Mouse (Mus musculus) testis, postnatal 10 days (tissue): ENCODE results near the gene Prkce.
A peak's percentile ranks its signal among the peaks of the same experiment; 100 is the strongest.

Source experiments
- DNase-seq: peaks from one replicate; pipeline ENCODE4 v3.0.0; 2021; ENCODE audit warnings: low spot score

Gene Prkce

DNA sequence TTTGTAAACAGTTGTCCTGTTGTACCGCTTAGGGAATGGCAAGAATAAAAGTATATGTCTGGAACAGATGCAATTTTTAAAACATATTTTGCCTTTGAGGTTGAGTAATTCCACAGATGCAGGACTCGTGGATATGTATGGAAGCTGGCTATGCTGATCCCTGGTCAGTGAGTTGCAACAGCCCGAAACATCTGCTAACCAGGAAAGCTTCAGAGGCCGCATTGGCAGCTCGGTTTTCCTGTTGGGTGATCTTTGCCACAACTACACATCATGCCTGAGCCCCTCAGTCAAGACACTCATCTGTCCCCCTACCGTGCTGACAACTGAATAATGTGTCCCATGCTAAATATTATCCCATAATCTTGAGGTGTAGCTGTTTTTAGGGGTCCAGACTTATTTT, 404.6 kb downstream of the Prkce start:
- DNase-seq = no peak

DNA sequence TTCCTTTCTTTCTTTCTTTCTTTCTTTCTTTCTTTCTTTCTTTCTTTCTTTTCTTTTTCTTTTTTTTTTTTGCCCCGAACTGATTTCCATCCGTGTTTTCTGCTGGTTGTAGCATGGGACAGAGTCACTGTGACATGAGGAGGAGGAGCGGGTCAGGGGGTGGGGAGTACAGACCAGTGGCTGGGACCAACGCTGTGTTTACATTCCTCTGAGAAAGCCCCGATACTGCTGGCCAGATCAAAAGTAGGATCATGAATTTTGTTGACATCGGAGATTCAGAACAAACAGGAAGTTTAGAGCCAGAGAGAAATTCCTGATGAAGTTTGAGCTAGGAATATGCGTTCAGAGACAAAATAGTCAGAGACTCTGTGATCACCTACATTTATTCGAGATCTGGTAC, 405.0 kb downstream of the Prkce start:
- no peak for DNase-seq

DNA sequence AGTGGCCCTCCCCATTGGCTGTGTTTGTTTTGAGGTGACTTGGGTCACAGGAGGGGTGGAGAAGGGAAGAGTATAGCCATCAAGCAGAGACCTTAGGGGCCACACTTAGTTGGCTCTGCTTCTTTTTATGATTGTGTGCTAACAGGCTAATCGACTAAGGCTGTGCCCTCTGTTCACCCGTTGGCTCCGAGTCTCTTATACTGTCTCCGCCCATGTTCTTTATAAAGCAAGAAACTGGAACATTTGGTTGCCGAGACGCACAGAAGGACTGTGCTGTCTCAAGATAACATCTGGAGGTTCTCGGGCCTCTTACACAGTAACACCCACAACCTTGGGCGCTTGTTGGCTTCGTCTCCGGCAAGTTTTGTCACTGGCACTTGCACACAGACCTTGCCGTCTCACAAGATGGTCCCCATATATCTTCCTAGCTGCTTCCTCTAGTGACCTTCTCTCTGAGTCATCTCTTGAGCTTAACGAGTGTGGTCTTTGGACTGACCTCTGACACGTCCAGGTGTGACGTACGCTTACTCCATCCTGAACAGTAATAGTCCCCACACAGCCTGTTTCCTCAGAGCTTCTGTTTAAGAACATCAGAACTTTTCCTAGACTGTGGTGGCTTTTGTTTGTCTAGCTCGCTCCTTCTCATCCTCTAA, 406.1 kb downstream of the Prkce start:
- DNase-seq = no peak

DNA sequence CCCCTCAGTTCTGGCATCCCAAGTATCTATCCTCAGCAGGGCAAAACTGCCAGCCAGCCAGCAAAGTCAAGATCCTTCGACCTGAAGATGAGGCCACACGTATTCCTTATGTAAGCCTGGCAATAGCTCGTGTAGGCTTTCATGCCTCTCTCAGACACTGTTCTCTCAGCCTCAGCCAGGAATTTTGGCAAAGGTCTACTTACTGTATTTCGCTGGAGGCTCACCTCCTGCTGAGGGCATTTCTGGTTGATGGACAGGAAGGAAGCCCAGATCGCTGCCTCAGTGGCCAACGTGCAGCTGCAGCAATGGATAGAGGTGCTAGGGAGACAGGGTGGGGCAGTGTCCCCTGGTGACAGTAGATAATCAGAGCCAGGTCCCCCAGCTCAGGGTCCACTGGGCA, 413.1 kb downstream of the Prkce start:
- no peak for DNase-seq

DNA sequence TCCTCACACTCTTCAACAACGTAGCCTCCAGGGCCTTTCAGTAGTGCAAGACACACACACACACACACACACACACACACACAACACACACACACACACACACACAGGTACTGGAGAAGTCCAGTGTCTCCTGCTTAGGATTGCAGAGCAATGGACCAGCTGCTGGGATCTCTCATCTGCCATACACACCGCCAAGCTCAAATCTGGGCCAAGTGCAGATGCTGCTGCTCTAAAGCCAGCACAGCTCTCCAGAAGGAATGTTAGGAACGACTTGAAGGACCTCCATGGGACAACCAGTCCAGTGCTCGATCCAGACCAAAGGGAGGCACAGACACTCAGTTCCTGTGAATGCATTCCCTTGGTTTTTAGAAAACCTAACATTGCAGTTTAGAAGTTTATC, 414.8 kb downstream of the Prkce start:
- DNase-seq = peak; percentile 59

DNA sequence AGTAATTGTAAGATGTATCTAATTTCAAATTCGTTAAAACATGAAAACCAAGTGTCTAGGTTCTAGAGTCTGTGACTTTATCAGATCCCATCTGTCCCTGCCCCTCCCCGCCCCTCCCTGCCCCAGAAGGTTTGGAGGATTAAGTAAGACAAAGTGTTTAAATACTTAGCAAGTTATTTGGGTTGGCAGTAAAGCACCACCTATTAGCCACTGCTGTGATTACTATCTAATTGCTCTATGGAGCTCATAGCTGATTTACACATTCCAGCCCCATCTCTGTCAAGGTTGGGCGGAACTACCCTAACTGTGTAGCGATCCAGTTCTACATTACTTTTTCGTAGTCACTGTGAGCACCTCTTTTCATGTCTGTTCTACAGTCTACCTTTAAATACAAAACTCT, 418.9 kb downstream of the Prkce start:
- no peak for DNase-seq

DNA sequence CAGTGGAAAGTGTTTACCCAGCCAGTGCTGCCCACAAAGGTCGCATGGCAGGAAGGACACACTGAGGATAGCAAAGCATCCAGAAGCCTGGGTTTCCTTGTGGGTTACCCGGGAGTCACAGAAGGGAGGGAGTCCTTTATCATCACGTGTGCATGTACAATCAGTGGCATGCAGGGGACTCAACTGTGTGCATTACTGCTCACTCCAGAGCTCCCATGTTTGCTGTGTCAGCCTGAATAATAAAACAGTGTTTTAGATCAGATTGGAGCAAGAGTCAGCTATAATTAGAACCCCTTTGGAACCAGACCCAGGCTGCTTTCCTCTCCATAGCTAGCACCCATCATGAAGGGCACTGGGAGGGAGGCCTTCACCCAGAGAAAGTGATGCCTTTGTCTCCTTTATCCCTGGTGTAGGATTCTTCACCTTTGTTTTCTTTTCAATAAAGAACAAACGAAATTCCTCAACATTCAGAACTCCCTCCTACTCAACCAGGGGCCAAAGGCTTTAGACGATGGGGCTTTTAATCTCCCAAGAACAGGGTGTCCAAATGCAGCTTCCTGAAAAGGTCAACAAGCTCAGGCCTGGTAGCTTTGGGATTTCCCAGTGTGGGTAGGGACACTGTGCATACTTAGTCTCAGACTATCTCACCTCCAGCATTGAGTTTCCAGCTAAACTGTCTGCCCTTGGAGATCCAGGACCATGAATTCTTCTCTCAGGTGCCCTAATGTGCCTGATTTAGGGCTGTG, 421.3 kb downstream of the Prkce start:
- DNase-seq = no peak

DNA sequence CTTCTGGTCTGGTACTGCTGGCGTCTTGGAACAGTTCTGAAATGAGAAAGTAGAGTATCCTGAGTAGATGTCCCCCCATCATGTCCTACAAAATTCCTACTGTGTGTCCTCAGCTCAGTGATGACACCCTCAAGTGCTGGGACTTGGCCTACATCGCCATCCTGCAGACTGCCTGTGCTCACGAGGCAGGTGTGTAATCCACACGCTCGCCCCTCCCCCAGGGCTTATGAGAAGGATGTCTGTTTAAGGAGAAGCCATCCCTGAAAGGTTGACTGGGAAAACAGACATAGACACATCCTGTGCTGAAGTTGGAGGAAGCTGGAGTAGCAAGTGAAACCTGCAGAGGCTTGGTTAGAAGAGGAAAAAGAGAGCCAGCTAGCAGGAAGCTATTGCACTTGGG, 422.1 kb downstream of the Prkce start:
- DNase-seq = no peak

DNA sequence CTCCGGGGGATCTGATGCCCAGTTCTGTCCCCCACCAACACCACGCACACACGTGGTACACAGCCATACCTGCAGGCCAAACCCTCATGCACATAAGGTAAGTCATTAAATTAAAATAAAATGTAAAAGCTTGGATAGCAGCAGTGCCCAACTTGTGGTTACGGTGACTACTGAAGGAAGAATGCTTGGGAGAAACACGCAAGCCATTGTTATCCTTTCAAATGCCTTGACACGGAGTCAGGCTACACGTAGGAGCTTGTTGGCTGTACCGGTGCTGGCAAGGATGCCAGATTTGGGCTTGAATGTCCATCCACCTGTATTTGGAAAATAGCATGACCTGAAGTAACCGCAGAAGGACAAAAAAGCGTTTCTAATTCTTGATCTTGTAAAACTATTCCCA, 423.7 kb downstream of the Prkce start:
- DNase-seq = no peak

DNA sequence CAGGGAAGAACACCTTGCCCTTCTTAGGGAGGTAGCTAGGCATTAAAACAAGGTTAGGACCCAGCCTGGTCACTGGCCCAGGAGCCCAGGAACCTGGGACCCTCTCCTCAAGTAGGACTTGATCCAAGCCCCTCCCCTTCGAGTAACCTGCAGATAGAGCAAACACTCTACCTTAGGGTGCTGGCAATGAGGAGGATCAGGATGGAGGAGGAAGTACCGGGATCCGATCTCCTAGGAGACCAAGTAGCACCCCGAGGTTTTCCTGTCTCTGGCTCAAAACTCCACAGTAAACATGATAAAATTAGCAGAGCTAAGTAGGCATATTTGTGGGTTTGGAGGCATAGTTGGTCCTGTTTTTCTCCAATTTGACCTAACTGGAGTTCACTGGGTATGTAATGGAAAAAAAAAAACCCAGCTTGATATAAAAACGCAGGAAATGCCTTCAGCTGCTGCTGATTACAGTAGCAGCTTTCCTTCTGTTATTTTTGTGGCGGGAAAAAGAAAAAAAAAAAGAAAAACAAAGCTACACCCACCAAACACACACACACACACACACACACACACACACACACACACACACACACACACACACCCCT, 425.5 kb downstream of the Prkce start:
- DNase-seq = no peak

DNA sequence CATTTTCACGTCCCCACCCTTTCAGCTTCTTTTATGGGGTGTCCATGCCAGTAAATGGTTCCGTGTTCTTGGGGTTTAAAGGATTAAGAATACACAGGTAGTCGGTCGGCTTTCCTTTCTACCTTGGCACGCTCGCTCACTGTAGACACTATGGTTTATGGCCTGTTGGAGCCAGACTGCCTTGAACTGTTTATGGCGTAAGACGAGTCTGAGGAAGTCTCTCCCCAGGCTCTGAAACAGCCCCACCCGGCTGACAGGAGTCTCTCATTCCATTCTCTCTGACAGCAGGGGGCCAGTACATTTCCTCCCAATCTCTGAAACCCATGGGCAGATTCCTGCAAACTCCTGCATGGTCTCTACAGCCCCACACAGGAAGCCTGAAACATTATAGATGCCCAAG, 427.9 kb downstream of the Prkce start:
- DNase-seq = no peak

DNA sequence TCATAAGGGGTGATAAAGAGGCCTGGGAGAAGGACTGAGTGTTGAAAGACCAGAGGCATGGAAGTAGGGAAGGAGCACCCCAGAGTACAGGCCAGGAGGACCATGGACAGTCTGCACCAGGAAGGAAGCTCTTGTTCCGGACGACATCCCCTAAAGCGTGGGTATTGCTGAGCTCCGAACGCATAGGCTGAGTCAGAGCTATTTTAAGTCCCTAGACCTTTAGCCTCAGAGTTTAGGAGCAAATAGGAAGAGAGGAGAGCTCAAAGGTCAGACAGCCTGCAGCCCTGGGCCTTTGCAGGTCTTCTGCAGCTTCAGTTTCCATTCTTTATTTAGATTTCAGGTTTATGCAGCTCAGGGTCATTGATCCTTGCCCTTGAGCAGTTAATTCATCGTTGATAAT, 433.5 kb downstream of the Prkce start:
- no peak for DNase-seq

DNA sequence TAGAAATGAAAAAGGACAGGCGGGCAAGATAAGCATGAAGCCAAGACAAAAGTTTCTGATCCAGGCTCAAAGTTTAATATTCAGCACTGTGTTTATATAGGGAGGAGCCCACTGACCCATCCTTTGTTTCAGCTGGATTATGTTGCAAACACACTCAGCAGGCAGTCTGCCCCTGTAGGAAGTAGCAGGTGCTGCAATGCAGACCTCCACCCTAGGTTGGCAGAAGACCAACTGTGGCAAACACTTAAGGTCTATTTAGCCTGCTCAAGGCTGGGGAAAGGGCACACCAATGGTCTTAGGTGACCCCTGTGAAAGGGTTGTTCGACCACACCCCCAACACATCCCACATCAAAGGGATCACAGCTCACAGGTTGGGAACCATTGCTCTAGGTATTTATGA, 434.3 kb downstream of the Prkce start:
- no peak for DNase-seq

DNA sequence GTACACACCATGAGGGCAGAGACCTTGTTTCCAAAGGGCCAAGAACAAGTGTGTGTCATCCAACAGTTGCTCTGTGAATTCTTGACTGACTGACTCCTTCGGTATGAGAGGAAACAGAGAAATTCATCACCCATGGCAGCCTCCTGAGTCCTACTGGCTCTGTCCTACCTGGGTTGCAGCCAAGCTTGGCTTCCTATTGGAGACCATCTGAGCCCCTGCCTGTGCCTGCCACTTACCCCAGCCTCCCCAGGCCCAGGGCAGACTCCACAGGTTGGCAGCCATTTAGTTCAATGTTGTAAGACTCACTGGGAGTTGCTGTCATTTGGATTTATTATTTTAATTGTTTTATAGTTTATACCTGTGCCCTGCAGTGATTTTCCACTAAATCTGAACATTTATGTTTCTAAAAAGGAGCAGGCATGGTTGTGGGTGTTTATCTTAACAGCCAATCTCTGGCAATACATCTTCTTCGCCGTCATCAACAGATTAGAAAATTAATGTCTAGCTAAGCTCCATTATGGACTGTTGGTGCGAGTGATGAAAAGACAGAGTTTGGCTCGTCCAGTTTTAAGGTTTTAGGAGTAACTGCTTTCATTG, 436.4 kb downstream of the Prkce start:
- DNase-seq = no peak

DNA sequence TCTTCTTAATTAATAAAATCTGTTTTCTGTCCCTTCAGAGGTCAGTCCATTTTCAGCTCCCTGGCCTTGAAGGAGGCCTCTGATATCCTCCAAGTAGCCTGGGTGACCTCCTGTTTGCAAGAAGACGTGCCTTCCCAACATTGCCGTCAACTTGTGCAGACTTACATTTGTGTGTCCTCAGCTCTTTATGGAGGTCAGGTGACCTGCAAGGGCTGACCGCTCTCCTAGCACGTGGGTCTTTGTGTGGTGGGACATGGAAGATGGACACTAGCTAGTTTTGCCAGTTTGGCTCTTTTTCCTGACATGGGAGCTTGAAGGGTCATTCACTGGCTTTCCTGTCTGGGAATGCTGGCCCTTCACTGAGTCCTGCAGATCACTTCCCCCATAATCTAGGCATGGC, 440.4 kb downstream of the Prkce start:
- DNase-seq = no peak

DNA sequence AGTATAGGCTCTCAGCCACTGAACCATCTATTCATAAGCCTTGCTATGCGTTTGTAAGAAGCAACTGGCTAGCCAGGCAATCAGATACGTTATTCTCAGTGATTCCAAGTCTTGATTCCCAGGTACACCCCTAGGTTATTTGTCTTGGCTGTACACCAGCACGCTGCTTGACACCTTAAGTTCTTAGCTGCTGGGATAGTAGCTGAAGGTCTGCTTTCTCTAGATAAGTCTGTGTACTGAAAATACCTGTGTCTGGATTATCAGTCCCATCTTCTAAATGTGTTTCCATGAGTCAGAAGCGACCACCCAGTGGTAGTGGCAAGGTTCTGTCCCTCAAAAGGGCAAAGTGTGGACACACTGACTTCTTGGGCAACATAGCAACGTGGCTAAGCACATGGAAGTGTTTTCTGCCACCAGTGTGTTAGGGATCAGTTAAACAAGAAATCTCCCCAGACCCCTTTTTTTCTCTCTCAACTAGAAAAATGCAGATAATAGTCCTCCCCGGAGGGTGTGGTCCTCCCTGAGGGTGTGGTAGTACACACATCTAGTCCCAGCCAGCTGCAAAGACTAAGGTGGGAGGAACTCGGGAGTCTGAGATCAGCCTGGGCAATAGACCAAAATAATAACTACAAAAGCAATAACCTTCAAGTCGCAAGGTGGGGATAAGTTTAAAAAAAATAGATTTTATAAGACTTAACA, 442.8 kb downstream of the Prkce start:
- DNase-seq = no peak

DNA sequence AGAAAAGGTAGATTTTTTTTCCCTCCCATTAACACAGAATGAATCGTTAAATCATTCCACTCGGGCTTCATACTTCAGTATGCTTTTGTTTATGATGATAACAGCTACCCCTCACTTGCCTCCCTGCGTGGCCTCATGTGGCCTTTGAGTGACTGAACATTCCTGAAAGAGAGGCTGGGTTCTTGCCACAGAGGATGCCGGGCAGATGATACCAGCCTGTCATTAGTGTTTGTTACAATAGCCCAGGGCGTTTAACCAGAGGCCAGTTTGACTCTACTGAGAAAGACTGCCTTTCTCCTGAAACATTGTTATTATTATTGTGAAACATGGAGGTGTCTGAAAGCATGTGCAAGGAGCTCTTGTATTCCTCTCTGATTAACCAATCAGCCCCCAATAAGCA, 444.2 kb downstream of the Prkce start:
- no peak for DNase-seq

DNA sequence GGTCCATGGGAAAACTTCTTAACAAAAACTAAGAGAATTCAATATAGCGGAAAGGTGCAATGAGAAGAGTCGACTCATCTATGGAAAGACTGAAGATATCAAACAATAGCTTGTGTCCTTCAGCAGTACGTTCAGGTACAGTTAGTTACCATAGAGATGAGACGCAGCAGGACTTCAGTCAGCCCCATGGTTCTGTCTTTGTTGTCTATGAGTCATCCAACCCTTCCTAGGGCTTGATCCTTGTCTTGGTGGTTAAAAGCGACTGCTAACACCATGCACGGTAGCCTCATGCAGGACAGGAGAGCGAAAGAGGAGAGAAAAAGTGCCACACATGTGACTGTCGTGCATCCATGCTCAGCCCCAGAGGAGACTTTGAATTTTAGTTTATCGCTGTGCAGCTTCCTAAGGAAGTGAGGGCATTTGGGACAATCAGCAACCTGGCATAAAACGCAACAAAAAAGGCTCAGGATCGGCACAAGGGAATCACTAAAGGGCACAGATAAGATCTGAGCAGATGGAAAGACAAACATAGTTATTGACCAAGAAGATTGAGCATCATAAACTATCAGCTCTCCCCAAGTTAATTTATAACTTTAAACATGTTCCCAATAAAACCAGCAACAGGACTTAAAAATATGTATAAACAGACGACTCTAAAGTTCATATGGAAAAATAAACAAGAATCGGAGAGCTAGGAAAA, 448.2 kb downstream of the Prkce start:
- DNase-seq = no peak

DNA sequence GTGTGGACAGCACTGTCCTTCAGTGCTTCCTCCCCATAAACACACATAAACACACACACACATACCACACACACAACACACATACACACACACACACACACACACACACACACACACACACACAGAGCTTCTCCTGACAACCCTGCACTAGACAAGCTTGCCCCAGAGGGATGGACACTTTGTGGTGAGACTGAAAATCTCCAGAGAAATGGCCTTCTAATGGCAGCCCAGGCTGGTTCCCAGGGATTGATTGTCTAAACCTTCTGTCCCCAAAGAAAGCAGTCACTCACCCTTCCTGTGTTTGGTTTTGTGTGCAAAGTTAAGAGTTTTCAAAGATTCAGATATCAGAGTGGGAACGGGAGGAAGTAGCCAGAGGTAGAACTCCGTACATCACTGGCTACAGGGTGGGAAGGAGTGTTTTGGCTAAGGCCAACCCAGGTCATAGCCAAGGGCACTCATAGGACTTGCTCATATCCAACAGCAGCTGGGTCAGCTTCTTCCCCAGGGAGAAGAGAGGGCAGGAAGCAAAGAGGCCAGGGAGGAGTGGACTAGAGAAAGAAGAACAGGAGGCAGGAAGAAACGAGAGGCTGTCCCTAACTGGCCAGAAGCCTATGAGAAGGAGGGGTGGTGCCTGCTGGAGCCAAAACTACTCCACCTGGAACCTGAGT, 450.1 kb downstream of the Prkce start:
- no peak for DNase-seq

DNA sequence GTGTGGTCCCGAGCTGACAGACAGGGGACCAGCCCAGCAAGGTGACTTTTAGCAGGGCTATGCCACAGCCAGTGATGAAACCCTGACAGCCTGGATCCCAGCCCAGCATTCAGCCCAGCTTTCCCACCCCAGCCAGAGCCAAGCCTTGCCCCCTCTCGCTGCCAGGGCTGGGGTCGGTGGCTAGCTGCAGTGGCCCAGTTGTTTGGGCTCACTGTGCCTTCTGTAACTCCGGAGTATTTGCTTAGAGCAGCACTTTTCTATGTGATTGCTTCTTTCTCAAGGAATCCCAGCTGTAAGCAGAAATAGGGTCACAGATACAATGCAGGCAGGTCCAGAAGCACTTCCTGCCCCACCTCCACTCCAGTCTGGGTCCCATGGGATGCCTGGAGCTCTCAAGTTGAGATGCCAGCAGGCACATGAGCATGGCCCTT, 450.9 kb downstream of the Prkce start:
- DNase-seq = no peak

DNA sequence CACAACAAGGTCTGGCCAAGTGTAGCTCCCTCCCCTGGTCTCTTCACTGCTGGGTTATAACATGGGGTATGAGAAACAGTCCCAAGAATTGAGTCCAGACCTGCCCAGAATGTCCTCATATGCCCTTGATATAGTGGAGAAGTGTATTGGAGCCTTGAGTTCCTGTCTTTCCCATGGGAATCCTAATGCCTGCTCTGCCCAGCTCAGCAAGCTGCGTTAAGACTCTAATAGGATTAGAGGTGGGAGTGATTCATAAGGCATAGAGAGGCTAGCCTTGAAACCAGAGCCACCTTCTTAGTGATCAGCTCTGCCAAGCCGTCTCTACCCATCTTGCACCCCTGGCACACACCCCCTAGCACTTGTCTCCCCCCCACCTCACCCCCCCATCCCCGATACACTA, 455.3 kb downstream of the Prkce start:
- DNase-seq = no peak
